Mouse (Mus musculus): ENCODE results near the gene Gm10778. TPM values are rescaled to one million over a fixed set of nuclear protein-coding genes. Genes with fewer than 3 reads are reported as not detected.
A peak's percentile ranks its signal among the peaks of the same experiment; 100 is the strongest.

The Gm10778 gene
- 3.0 and 3.1 TPM in 2 replicates for polyA plus RNA-seq (2012; rRNA removed)

GRCm38 (mm10) chr10:81648803-81649775, at the start of gene Gm10778:
Gm10778 (plus strand) TSS chr10:81649059.
- peak; percentile 55 for DNase-seq (ENCODE audit: low spot score)

GRCm38 (mm10) chr10:81599630-81600029, 49.2 kb upstream of the Gm10778 start:
- DNase-seq (ENCODE audit: low spot score), result no peak

GRCm38 (mm10) chr10:81600096-81600495, 48.8 kb upstream of the Gm10778 start:
- DNase-seq (ENCODE audit: low spot score), result no peak

GRCm38 (mm10) chr10:81600738-81601203, 48.1 kb upstream of the Gm10778 start, which contains the start of gene Tle6:
Tle6 (minus strand) TSS chr10:81601073.
- DNase-seq (ENCODE audit: low spot score), result peak; percentile 85

- no peak for DNase-seq (ENCODE audit: low spot score)
Measured at GRCm38 (mm10) chr10:81601396-81601905, 47.4 kb upstream of the Gm10778 start.

- no peak for DNase-seq (ENCODE audit: low spot score)
Measured at GRCm38 (mm10) chr10:81602741-81603151, 46.1 kb upstream of the Gm10778 start.

- DNase-seq (ENCODE audit: low spot score), result no peak
Measured at GRCm38 (mm10) chr10:81604019-81604967, 44.6 kb upstream of the Gm10778 start.

GRCm38 (mm10) chr10:81604968-81605665, 43.7 kb upstream of the Gm10778 start:
- peak; percentile 67 for DNase-seq (ENCODE audit: low spot score)

GRCm38 (mm10) chr10:81605666-81605973, 43.2 kb upstream of the Gm10778 start:
- DNase-seq (ENCODE audit: low spot score), result no peak

- DNase-seq (ENCODE audit: low spot score), result peak; percentile 78
Measured at GRCm38 (mm10) chr10:81605974-81606751, 42.7 kb upstream of the Gm10778 start, which contains the start of gene BC025920. BC025920 (plus strand) TSS chr10:81606270.

GRCm38 (mm10) chr10:81608308-81608707, 40.6 kb upstream of the Gm10778 start:
- DNase-seq (ENCODE audit: low spot score), result no peak

GRCm38 (mm10) chr10:81612779-81613178, 36.1 kb upstream of the Gm10778 start:
- no peak for DNase-seq (ENCODE audit: low spot score)

GRCm38 (mm10) chr10:81615486-81615885, 33.4 kb upstream of the Gm10778 start:
- DNase-seq (ENCODE audit: low spot score), result no peak

GRCm38 (mm10) chr10:81619976-81620375, 28.9 kb upstream of the Gm10778 start:
- no peak for DNase-seq (ENCODE audit: low spot score)

- no peak for DNase-seq (ENCODE audit: low spot score)
Measured at GRCm38 (mm10) chr10:81620786-81621185, 28.1 kb upstream of the Gm10778 start.

GRCm38 (mm10) chr10:81623441-81623840, 25.4 kb upstream of the Gm10778 start:
- DNase-seq (ENCODE audit: low spot score), result no peak

GRCm38 (mm10) chr10:81626101-81626993, 22.5 kb upstream of the Gm10778 start:
- no peak for DNase-seq (ENCODE audit: low spot score)

GRCm38 (mm10) chr10:81626994-81627835, 21.6 kb upstream of the Gm10778 start, which contains the start of gene Sirt6:
Sirt6 (minus strand) TSS chr10:81627797.
- peak; percentile 81 for DNase-seq (ENCODE audit: low spot score)
